Mouse (Mus musculus): ENCODE results near the gene Vps51. TPM values are rescaled to one million over a fixed set of nuclear protein-coding genes. Genes with fewer than 3 reads are reported as not detected.
A peak's percentile ranks its signal among the peaks of the same experiment; 100 is the strongest.

Vps51 gene
- polyA plus RNA-seq, 1 experiment from 2014 or later, result 57.8 TPM

- no peak overlapping the region for H3K27ac ChIP-seq
- H3K27me3 ChIP-seq (ENCODE audit: insufficient read depth, low read length), result no peaks in the 10 kb centered on the region
- no peak overlapping the region for H3K4me3 ChIP-seq (replicated peaks; ENCODE audit: low read depth, low read length)
- no peaks in the 10 kb centered on the region for H3K4me1 ChIP-seq (replicated peaks; ENCODE audit: insufficient read depth, low read length)
- no peaks in the 10 kb centered on the region for H3K36me3 ChIP-seq (ENCODE audit: insufficient read depth, low read length)
- TF ChIP-seq CTCF (IDR thresholded peaks at IDR 0.05; ENCODE audit: low read depth), result no peak
- no peak overlapping the region for H3K9ac ChIP-seq (ENCODE audit: low read depth, low read length)
- no peak overlapping the region for H3K4me2 ChIP-seq (ENCODE audit: low read length)
- no peaks in the 10 kb centered on the region for H3K9me3 ChIP-seq (replicated peaks; ENCODE audit: low read length)
- 49% methylated on average over 8 of the region's 8 CpGs for WGBS
- DNase-seq (ENCODE audit: low spot score), result no peak
- ATAC-seq (replicated peaks; ENCODE audit: low FRiP score, low read depth), result no peak
Measured at GRCm38 (mm10) chr19:6023059-6023458, 54.0 kb downstream of the Vps51 start.

- no peak for DNase-seq (ENCODE audit: low spot score)
- ATAC-seq (replicated peaks; ENCODE audit: low FRiP score, low read depth), result no peak
- no peaks in the 10 kb centered on the region for H3K27me3 ChIP-seq (ENCODE audit: insufficient read depth, low read length)
Measured at GRCm38 (mm10) chr19:6020276-6020675, 56.8 kb downstream of the Vps51 start.

GRCm38 (mm10) chr19:6018142-6019089 lies 58.6 kb downstream of the Vps51 start:
- no peak for ATAC-seq (replicated peaks; ENCODE audit: low FRiP score, low read depth)
- Histone ChIP-seq H3K27ac (no peak overlapping the region), H3K4me1 (replicated peaks; ENCODE audit: insufficient read depth, low read length) (peaks cover 13% of the 10 kb centered on the region; the same call in 1 of the 2 replicates), H3K9me3 (replicated peaks; ENCODE audit: low read length) (no peaks in the 10 kb centered on the region), H3K4me2 (ENCODE audit: low read length) (no peak overlapping the region), H3K4me3 (replicated peaks; ENCODE audit: low read depth, low read length) (no peak overlapping the region), H3K36me3 (ENCODE audit: insufficient read depth, low read length) (no peaks in the 10 kb centered on the region), H3K27me3 (ENCODE audit: insufficient read depth, low read length) (no peaks in the 10 kb centered on the region), H3K9ac (ENCODE audit: low read depth, low read length) (no peak overlapping the region)
- 26% methylated on average over 15 of the region's 15 CpGs for WGBS
- peak; percentile 91 for DNase-seq (ENCODE audit: low spot score)
- peak; percentile 96 for TF ChIP-seq CTCF (IDR thresholded peaks at IDR 0.05; ENCODE audit: low read depth)

More at GRCm38 (mm10) chr19:6020276-6020675, 56.8 kb downstream of the Vps51 start:
- Histone ChIP-seq H3K9ac (ENCODE audit: low read depth, low read length) (no peak overlapping the region), H3K4me1 (replicated peaks; ENCODE audit: insufficient read depth, low read length) (0 out of 2 replicates have a peak, but pooled peaks cover 4% of the 10 kb centered on the region), H3K36me3 (ENCODE audit: insufficient read depth, low read length) (no peaks in the 10 kb centered on the region), H3K27ac (no peak overlapping the region), H3K4me3 (replicated peaks; ENCODE audit: low read depth, low read length) (no peak overlapping the region), H3K4me2 (ENCODE audit: low read length) (no peak overlapping the region), H3K9me3 (replicated peaks; ENCODE audit: low read length) (no peaks in the 10 kb centered on the region)
- peak; percentile 29 for TF ChIP-seq CTCF (IDR thresholded peaks at IDR 0.05; ENCODE audit: low read depth)
- 43% methylated on average over 3 of the region's 3 CpGs for WGBS

Small RNAs within 50 kb of the gene (microRNA-seq; reads per million reads assigned to microRNA genes)
- 1.2 reads per million for gene Mir6988

Other genes with a start within 250 kb of the Vps51 start
- gene Frmd8, start 202.0 kb downstream of the Vps51 start, polyA plus RNA-seq (2015; fragmentation: Nextera tagmentation; extraction: Ambion mirVana), result 31.6 and 35.9 TPM in 2 replicates
- gene Slc25a45, start 199.4 kb downstream of the Vps51 start, polyA plus RNA-seq (2015; fragmentation: Nextera tagmentation; extraction: Ambion mirVana), result 19.9 and 24.5 TPM in 2 replicates
- 2.9 and 3.6 TPM in 2 replicates for gene Tigd3, start 183.1 kb downstream of the Vps51 start, polyA plus RNA-seq (2015; fragmentation: Nextera tagmentation; extraction: Ambion mirVana)
- gene Dpf2, start 164.2 kb downstream of the Vps51 start, polyA plus RNA-seq (2015; fragmentation: Nextera tagmentation; extraction: Ambion mirVana), result 108 and 109 TPM in 2 replicates
- gene Cdc42ep2, start 152.4 kb downstream of the Vps51 start, polyA plus RNA-seq (2015; fragmentation: Nextera tagmentation; extraction: Ambion mirVana), result 13.2 and 14.2 TPM in 2 replicates
- 39.8 and 40.6 TPM in 2 replicates for gene Pola2, start 113.0 kb downstream of the Vps51 start, polyA plus RNA-seq (2015; fragmentation: Nextera tagmentation; extraction: Ambion mirVana)
- gene Slc22a20, start 91.1 kb downstream of the Vps51 start, polyA plus RNA-seq (2015; fragmentation: Nextera tagmentation; extraction: Ambion mirVana), result not detected in 2 replicates
- 12.9 and 13.5 TPM in 2 replicates for gene Capn1, start 61.3 kb downstream of the Vps51 start, polyA plus RNA-seq (2015; fragmentation: Nextera tagmentation; extraction: Ambion mirVana)
- 25.0 and 26.8 TPM in 2 replicates for gene Syvn1, start 30.7 kb downstream of the Vps51 start, polyA plus RNA-seq (2015; fragmentation: Nextera tagmentation; extraction: Ambion mirVana)
- gene Mrpl49, start 19.4 kb downstream of the Vps51 start, polyA plus RNA-seq (2015; fragmentation: Nextera tagmentation; extraction: Ambion mirVana), result 66.2 and 69.0 TPM in 2 replicates
- 940 and 1,050 TPM in 2 replicates for gene Fau, start 19.4 kb downstream of the Vps51 start, polyA plus RNA-seq (2015; fragmentation: Nextera tagmentation; extraction: Ambion mirVana)
- gene Znhit2, start 16.0 kb downstream of the Vps51 start, polyA plus RNA-seq (2015; fragmentation: Nextera tagmentation; extraction: Ambion mirVana), result 42.3 and 47.6 TPM in 2 replicates
- gene Tm7sf2, start 8.9 kb downstream of the Vps51 start, polyA plus RNA-seq (2015; fragmentation: Nextera tagmentation; extraction: Ambion mirVana), result 17.0 and 19.1 TPM in 2 replicates
- not detected in 2 replicates for gene Tmem262, start 2.8 kb upstream of the Vps51 start, polyA plus RNA-seq (2015; fragmentation: Nextera tagmentation; extraction: Ambion mirVana)
- 0.70 and 0.84 TPM in 2 replicates for gene Gm28374, start 5.0 kb upstream of the Vps51 start, polyA plus RNA-seq (2015; fragmentation: Nextera tagmentation; extraction: Ambion mirVana)
- 71.7 and 74.3 TPM in 2 replicates for gene Zfpl1, start 7.7 kb upstream of the Vps51 start, polyA plus RNA-seq (2015; fragmentation: Nextera tagmentation; extraction: Ambion mirVana)
- gene Cdca5, start 7.8 kb upstream of the Vps51 start, polyA plus RNA-seq (2015; fragmentation: Nextera tagmentation; extraction: Ambion mirVana), result 16.1 and 19.4 TPM in 2 replicates
- 0.17 TPM in 1 of 2 replicates, not detected in the other for gene AC131692.1, start 17.2 kb upstream of the Vps51 start, polyA plus RNA-seq (2015; fragmentation: Nextera tagmentation; extraction: Ambion mirVana)
- gene Naaladl1, start 28.6 kb upstream of the Vps51 start, polyA plus RNA-seq (2015; fragmentation: Nextera tagmentation; extraction: Ambion mirVana), result 0.17 TPM in 2 replicates
- 32.0 and 35.9 TPM in 2 replicates for gene Sac3d1, start 41.4 kb upstream of the Vps51 start, polyA plus RNA-seq (2015; fragmentation: Nextera tagmentation; extraction: Ambion mirVana)
- gene Snx15, start 51.1 kb upstream of the Vps51 start, polyA plus RNA-seq (2015; fragmentation: Nextera tagmentation; extraction: Ambion mirVana), result 26.5 and 30.0 TPM in 2 replicates
- 0.38 and 0.49 TPM in 2 replicates for gene Batf2, start 63.8 kb upstream of the Vps51 start, polyA plus RNA-seq (2015; fragmentation: Nextera tagmentation; extraction: Ambion mirVana)
- gene Arl2, start 64.3 kb upstream of the Vps51 start, polyA plus RNA-seq (2015; fragmentation: Nextera tagmentation; extraction: Ambion mirVana), result 96.1 and 103 TPM in 2 replicates
- not detected in 2 replicates for gene Majin, start 107.2 kb upstream of the Vps51 start, polyA plus RNA-seq (2015; fragmentation: Nextera tagmentation; extraction: Ambion mirVana)
- gene Gpha2, start 149.1 kb upstream of the Vps51 start, polyA plus RNA-seq (2015; fragmentation: Nextera tagmentation; extraction: Ambion mirVana), result 1.6 and 2.1 TPM in 2 replicates
- 19.9 and 20.4 TPM in 2 replicates for gene Ppp2r5b, start 158.6 kb upstream of the Vps51 start, polyA plus RNA-seq (2015; fragmentation: Nextera tagmentation; extraction: Ambion mirVana)
- gene Atg2a, start 164.4 kb upstream of the Vps51 start, polyA plus RNA-seq (2015; fragmentation: Nextera tagmentation; extraction: Ambion mirVana), result 7.0 and 7.8 TPM in 2 replicates
- gene Ehd1, start 199.5 kb upstream of the Vps51 start, polyA plus RNA-seq (2015; fragmentation: Nextera tagmentation; extraction: Ambion mirVana), result 64.2 and 73.4 TPM in 2 replicates
- gene Cdc42bpg, start 229.2 kb upstream of the Vps51 start, polyA plus RNA-seq (2015; fragmentation: Nextera tagmentation; extraction: Ambion mirVana), result 1.0 TPM in 2 replicates

Measured in kidney, postnatal 0 days (tissue).